In genomic region chr10:118445021-118445420, GRCm38 (mm10) we compare ENCODE assay signal across 19 mouse cellular contexts. TPM values are rescaled to one million over a fixed set of nuclear protein-coding genes. Genes with fewer than 3 reads are reported as not detected.
"Had no signal": no experiment of that assay in that cellular context is flagged by ENCODE, and none has a peak within 500 bp of the region (broad histone marks: within the 10 kb centered on the region; RNA-seq: fewer than 3 reads in every experiment).

No protein-coding gene starts in this region.

- H3K27ac ChIP-seq: midbrain, embryonic 10.5 days; midbrain, embryonic 12.5 days; neural tube, embryonic 12.5 days had no signal

- DNase-seq: lung, adult 18-20 months; lung, embryonic 14.5 days; lung, postnatal 10 days; lung, postnatal 4 days; midbrain, embryonic 14.5 days; right cerebral cortex, postnatal 14 days; spleen, adult 18-20 months; thymus, adult 18-20 months; thymus, postnatal 25 days; thymus, postnatal 4 days had no signal

- H3K9me3 ChIP-seq: midbrain, embryonic 10.5 days; midbrain, embryonic 12.5 days; neural tube, embryonic 12.5 days had no signal

- H3K4me2 ChIP-seq: lung, embryonic 14.5 days; midbrain, embryonic 12.5 days; neural tube, embryonic 12.5 days had no signal

- H3K9ac ChIP-seq: lung, embryonic 14.5 days; midbrain, embryonic 12.5 days; neural tube, embryonic 12.5 days had no signal

- H3K4me1 ChIP-seq: midbrain, embryonic 10.5 days; midbrain, embryonic 12.5 days had no signal

- H3K27me3 ChIP-seq: midbrain, embryonic 12.5 days; neural tube, embryonic 12.5 days had no signal

- ATAC-seq: midbrain, embryonic 16.5 days had no signal

- H3K4me3 ChIP-seq: midbrain, embryonic 10.5 days; midbrain, embryonic 12.5 days; neural tube, embryonic 12.5 days had no signal

- H3K36me3 ChIP-seq: midbrain, embryonic 10.5 days; midbrain, embryonic 12.5 days; neural tube, embryonic 12.5 days had no signal

RNA-seq across cellular contexts. Expression of gene Ifng, which starts 4.2 kb away (rescaled TPM):
- polyA plus RNA-seq: lung, embryonic 14.5 days; lung, embryonic 16.5 days; midbrain, embryonic 10.5 days; midbrain, embryonic 12.5 days; midbrain, embryonic 14.5 days; midbrain, embryonic 16.5 days; neural tube, embryonic 12.5 days; neural tube, embryonic 14.5 days; small intestine, adult 2 months; stomach, embryonic 14.5 days; stomach, embryonic 16.5 days had no signal
